Mouse (Mus musculus) MEL (cell line): ENCODE measurements around the gene Foxs1.

ENCODE experiments used
- CTCF ChIP-seq, 3 experiments: IDR thresholded peaks in 2 of 3; conservative IDR thresholded peaks in 1 of 3; 2 replicates each; pipeline ENCODE4 v1.5.1; 2011 to 2012; ENCODE audit warnings: low read length in 3 of 3, low read depth in 2 of 3, mild to moderate bottlenecking in 2 of 3, improper control_type of control experiment in 1 of 3, inconsistent platforms in 1 of 3, mixed read lengths in 1 of 3, moderate library complexity in 1 of 3; ENCODE audit not compliant: control insufficient read depth in 1 of 3, insufficient read depth in 1 of 3, poor library complexity in 1 of 3, severe bottlenecking in 1 of 3
- EP300 ChIP-seq, 2 experiments: IDR thresholded peaks; 2 replicates each; pipeline ENCODE4 v1.6.1; 2011; ENCODE audit warnings: improper control_type of control experiment in 2 of 2, low read length in 2 of 2, low read depth in 1 of 2, mild to moderate bottlenecking in 1 of 2
- HCFC1 ChIP-seq: IDR thresholded peaks from 2 replicates; pipeline ENCODE4 v1.6.1; 2012; ENCODE audit warnings: low read depth, mild to moderate bottlenecking, inconsistent platforms, low read length, improper control_type of control experiment, moderate library complexity
- MAX ChIP-seq: IDR thresholded peaks from 2 replicates; pipeline ENCODE4 v1.6.1; 2011; ENCODE audit warnings: low read length, improper control_type of control experiment
- MEF2A ChIP-seq: IDR thresholded peaks from 2 replicates; pipeline ENCODE4 v1.6.1; 2014; ENCODE audit warnings: low read depth, mild to moderate bottlenecking, inconsistent platforms, low read length, improper control_type of control experiment; ENCODE audit not compliant: poor library complexity, insufficient replicate concordance, severe bottlenecking; ENCODE audit errors: extremely low read depth
- POLR2A ChIP-seq, 2 experiments: IDR thresholded peaks; 2 replicates each; pipeline ENCODE4 v1.6.1; 2011 to 2012; ENCODE audit warnings: low read length in 2 of 2, mild to moderate bottlenecking in 2 of 2, control low read depth in 1 of 2, improper control_type of control experiment in 1 of 2, low read depth in 1 of 2, moderate library complexity in 1 of 2; ENCODE audit not compliant: control insufficient read depth in 1 of 2, insufficient read depth in 1 of 2, poor library complexity in 1 of 2
- TAL1 ChIP-seq: IDR thresholded peaks from 2 replicates; pipeline ENCODE4 v1.6.1; 2012; ENCODE audit warnings: mild to moderate bottlenecking, inconsistent platforms, low read length, moderate library complexity, mixed read lengths
- ZC3H11A ChIP-seq: IDR thresholded peaks from 2 replicates; pipeline ENCODE4 v1.6.1; 2012; ENCODE audit warnings: low read depth, mild to moderate bottlenecking, inconsistent platforms, low read length, improper control_type of control experiment

GRCm38 (mm10) chr2:152913471-152913870, 19.5 kb downstream of the Foxs1 start:
- TF ChIP-seq CTCF (IDR thresholded peaks at IDR 0.05 in 2 of 3, conservative IDR thresholded peaks at IDR 0.05 in 1 of 3; ENCODE audit: control insufficient read depth in 1 of 3, insufficient read depth in 1 of 3, low read depth in 2 of 3, low read length in 3 of 3, poor library complexity in 1 of 3, severe bottlenecking in 1 of 3) (no peak), EP300 (IDR thresholded peaks at IDR 0.05; ENCODE audit: low read depth in 1 of 2, low read length in 2 of 2) (no peak), POLR2A (IDR thresholded peaks at IDR 0.05; ENCODE audit: control insufficient read depth in 1 of 2, insufficient read depth in 1 of 2, low read depth in 1 of 2, low read length in 2 of 2, poor library complexity in 1 of 2) (no peak), HCFC1 (no peak), TAL1 (no peak), ZC3H11A (no peak), MAX (no peak), MEF2A (no peak)
